Mouse (Mus musculus) limb, embryonic 15.5 days (tissue): ENCODE measurements at regions not wholly inside any gene's neighbourhood (a gene's known extent, or its start where the extent isn't known, plus 50 kb on each side); places are given as distances from the start of the nearest gene placed in this dataset.

Experiments used
- ATAC-seq: fragments of 200-750 bp; cut with Nextera tagmentation; 2 replicates; pipeline ENCODE4 v1.8.0; 2017; ENCODE audit warnings: low read depth, moderate TSS enrichment; ENCODE audit not compliant: insufficient number of reproducible peaks, low FRiP score, low TSS enrichment
- H3K27ac ChIP-seq: fragments of 300-500 bp; sonication (generic); 2 replicates; pipeline ENCODE4 v1.5.1; 2015; ENCODE audit warnings: moderate library complexity, mild to moderate bottlenecking, inconsistent platforms
- H3K27me3 ChIP-seq: fragments of 300-500 bp; sonication (generic); 2 replicates; pipeline ENCODE4 v1.6.1; 2015; ENCODE audit warnings: inconsistent platforms
- H3K36me3 ChIP-seq: fragments of 300-500 bp; sonication (generic); 2 replicates; pipeline ENCODE4 v1.6.1; 2015; ENCODE audit warnings: inconsistent platforms
- H3K4me1 ChIP-seq: fragments of 300-500 bp; sonication (generic); 2 replicates; pipeline ENCODE4 v1.6.1; 2015; ENCODE audit warnings: inconsistent platforms
- H3K4me2 ChIP-seq: fragments of 300-500 bp; sonication (generic); 2 replicates; pipeline ENCODE4 v1.6.1; 2015; ENCODE audit warnings: mild to moderate bottlenecking, inconsistent platforms
- H3K4me3 ChIP-seq: fragments of 300-500 bp; sonication (generic); 2 replicates; pipeline ENCODE4 v1.5.1; 2015; ENCODE audit warnings: mild to moderate bottlenecking, inconsistent platforms
- H3K9ac ChIP-seq: fragments of 300-500 bp; sonication (generic); 2 replicates; pipeline ENCODE4 v1.6.1; 2015; ENCODE audit warnings: inconsistent platforms
- H3K9me3 ChIP-seq: fragments of 300-500 bp; sonication (generic); 2 replicates; pipeline ENCODE4 v1.6.1; 2016; ENCODE audit warnings: inconsistent platforms
- WGBS: fragments of 180-500 bp; shearing (Covaris S2); methylation state at CpG from one replicate; pipeline ENCODE4 v1.1.7; 2015; 5-methylcytosine and 5-hydroxymethylcytosine counted together

- Histone ChIP-seq H3K4me2 (no peak overlapping the region), H3K36me3 (no peaks in the 10 kb centered on the region)
These were observed 73.6 kb upstream of the Pmepa1 start for GRCm38 (mm10) chr2:173349910-173350309.

GRCm38 (mm10) chr2:173350405-173350804 is 74.1 kb upstream of the Pmepa1 start:
- Histone ChIP-seq H3K36me3 (no peaks in the 10 kb centered on the region), H3K4me2 (no peak overlapping the region), H3K4me3 (no peak overlapping the region), H3K9ac (no peak overlapping the region), H3K9me3 (no peaks in the 10 kb centered on the region), H3K27me3 (no peaks in the 10 kb centered on the region), H3K4me1 (peaks cover 49% of the 10 kb centered on the region), H3K27ac (no peak overlapping the region)
- ATAC-seq = no peak
- 93% methylated on average over 3 of the region's 3 CpGs for WGBS

More at GRCm38 (mm10) chr2:173349910-173350309, 73.6 kb upstream of the Pmepa1 start:
- Histone ChIP-seq H3K9me3 (no peaks in the 10 kb centered on the region), H3K9ac (no peak overlapping the region), H3K27me3 (no peaks in the 10 kb centered on the region), H3K4me1 (peaks cover 49% of the 10 kb centered on the region), H3K4me3 (no peak overlapping the region), H3K27ac (no peak overlapping the region)
- WGBS = 74% methylated on average over 4 of the region's 4 CpGs
- no peak for ATAC-seq

GRCm38 (mm10) chr2:173350831-173351230 is 74.5 kb upstream of the Pmepa1 start:
- no peak overlapping the region for H3K9ac ChIP-seq
- WGBS = 69% methylated on average over 3 of the region's 3 CpGs
- no peaks in the 10 kb centered on the region for H3K27me3 ChIP-seq
- H3K27ac ChIP-seq = peak overlapping the region; percentile 95; the same call in 1 of the 2 replicates
- no peaks in the 10 kb centered on the region for H3K9me3 ChIP-seq
- H3K4me3 ChIP-seq = no peak overlapping the region
- ATAC-seq = no peak
- H3K36me3 ChIP-seq = no peaks in the 10 kb centered on the region
- H3K4me2 ChIP-seq = no peak overlapping the region
- H3K4me1 ChIP-seq = peaks cover 49% of the 10 kb centered on the region

DNA sequence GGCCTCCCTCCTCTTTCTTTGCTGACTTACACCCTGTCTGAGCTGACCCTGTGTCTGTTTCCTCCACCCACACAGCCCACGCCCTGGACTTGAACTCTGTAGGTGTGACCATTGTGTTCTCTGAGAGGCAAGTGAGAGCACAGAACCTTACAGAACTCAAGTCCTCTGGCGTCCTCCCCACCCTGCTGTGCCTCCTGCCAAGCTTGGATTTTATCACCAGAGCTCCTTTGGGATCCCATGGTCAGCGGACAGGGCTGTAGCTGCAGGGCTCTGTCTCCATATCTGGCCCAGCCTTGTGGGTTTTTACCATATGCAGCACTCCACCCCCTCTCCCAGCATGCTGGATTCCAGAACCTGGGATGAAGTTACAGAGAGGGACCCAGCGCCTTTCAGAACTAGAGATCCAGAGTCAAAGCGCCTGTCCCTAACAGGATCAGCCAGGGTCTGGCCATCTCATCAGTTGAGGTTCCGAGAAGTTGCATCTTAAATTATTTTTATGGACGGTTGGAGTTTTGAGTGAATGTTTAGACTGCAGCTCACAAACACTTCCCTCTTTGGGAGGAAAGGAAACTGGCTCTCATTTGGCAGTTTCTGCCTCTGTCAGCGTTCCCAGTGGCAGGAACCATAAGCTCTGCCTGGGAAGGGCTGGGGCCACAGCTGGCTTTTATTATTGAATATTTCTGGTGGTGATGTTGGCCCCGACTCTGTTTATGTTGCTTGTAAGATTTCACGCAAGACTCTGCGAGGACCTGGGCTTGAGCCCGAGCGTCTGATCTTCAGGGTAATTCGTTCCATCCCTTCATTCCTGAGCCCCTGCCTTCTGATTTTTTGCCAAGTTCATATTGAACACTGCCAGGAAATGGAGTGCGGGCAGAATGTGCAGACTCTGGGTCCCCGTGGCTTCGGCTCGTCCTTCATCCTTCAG is 75.8 kb upstream of the Pmepa1 start:
- H3K9me3 ChIP-seq = no peaks in the 10 kb centered on the region
- peak overlapping the region; percentile 95 for H3K27ac ChIP-seq
- peak; percentile 92 for ATAC-seq
- WGBS = 17% methylated on average over 18 of the region's 18 CpGs
- no peaks in the 10 kb centered on the region for H3K36me3 ChIP-seq
- H3K4me2 ChIP-seq = peak overlapping the region; percentile 31
- H3K9ac ChIP-seq = no peak overlapping the region
- H3K4me1 ChIP-seq = peaks cover 49% of the 10 kb centered on the region
- H3K27me3 ChIP-seq = no peaks in the 10 kb centered on the region
- peak overlapping the region; percentile 4; the same call in 1 of the 2 replicates for H3K4me3 ChIP-seq

GRCm38 (mm10) chr2:173352756-173353139 is 76.4 kb upstream of the Pmepa1 start:
- Histone ChIP-seq H3K9me3 (no peaks in the 10 kb centered on the region), H3K27me3 (no peaks in the 10 kb centered on the region), H3K9ac (no peak overlapping the region), H3K4me3 (no peak overlapping the region), H3K27ac (peak overlapping the region; percentile 95), H3K4me1 (peaks cover 49% of the 10 kb centered on the region), H3K4me2 (0 out of 2 replicates have a peak overlapping the region, but pooled peaks have one; percentile 7), H3K36me3 (no peaks in the 10 kb centered on the region)
- ATAC-seq = no peak
- 17% methylated on average over 2 of the region's 3 CpGs for WGBS

- no peak for ATAC-seq
- H3K9ac ChIP-seq = no peak overlapping the region
- H3K36me3 ChIP-seq = no peaks in the 10 kb centered on the region
- H3K4me3 ChIP-seq = no peak overlapping the region
- peaks cover 49% of the 10 kb centered on the region for H3K4me1 ChIP-seq
- no peaks in the 10 kb centered on the region for H3K27me3 ChIP-seq
- H3K9me3 ChIP-seq = no peaks in the 10 kb centered on the region
- no peak overlapping the region for H3K4me2 ChIP-seq
- WGBS = 64% methylated on average over 16 of the region's 16 CpGs
- peak overlapping the region; percentile 95 for H3K27ac ChIP-seq
These were observed 77.3 kb upstream of the Pmepa1 start for GRCm38 (mm10) chr2:173353435-173354241.

DNA sequence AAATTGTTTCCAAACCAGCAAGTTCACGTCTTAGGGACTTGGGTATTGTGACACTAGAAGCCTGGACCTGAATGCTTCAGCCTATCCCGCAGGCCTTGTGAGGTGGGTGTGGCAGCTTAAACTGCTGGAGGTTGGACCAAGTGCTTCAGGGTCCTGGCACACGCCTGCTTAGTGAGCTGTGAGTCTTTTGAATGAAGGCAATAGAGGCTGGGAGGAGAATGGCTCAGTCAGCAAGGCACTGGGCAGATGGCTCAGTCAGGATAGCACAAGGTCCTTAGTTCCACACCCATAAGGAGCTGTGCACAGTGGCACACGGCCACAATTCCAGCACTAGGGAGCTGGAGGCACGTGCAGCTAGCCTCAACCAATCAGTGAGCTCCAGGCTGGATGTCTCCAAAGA is 80.5 kb upstream of the Pmepa1 start:
- Histone ChIP-seq H3K9ac (no peak overlapping the region), H3K4me2 (no peak overlapping the region), H3K27ac (no peak overlapping the region), H3K4me1 (peaks cover 24% of the 10 kb centered on the region), H3K27me3 (no peaks in the 10 kb centered on the region), H3K36me3 (no peaks in the 10 kb centered on the region), H3K9me3 (no peaks in the 10 kb centered on the region), H3K4me3 (no peak overlapping the region)
- ATAC-seq = no peak
- WGBS = 64% methylated on average over 5 of the region's 5 CpGs

DNA sequence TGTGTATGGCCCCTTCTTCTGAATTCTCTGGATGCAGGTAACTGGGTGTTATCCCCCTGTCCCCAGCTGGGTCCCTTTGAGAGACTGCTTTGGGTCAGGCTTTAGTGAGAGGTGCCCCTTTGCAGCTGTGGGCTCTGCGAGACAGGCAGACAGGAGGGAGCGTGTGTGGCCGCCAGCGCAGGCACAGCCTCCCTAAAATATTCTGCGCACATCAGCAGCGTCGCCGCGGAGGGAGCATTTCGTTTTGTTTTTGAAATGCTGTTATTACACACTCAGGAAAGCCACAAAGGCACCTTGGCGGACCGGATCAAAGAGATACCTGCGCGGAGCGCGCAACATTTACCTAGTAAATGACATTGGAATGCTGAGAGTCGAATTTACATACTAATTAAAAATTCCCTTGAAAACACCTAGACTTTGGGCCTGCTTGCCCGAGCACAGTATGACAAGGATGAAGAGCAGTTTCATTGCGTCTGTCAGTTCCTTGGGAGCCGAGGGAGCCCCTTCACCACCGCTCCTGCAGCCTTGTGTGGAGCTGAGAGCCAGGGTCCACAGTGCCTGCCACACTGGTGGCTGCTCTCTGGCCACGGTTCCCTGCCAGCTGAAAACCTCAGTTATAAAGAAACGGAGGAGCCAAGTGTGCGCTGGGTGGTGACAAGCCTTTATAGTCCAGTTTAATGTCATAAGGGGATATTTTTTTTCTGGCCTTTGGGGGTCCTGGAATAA is 89.3 kb upstream of the Pmepa1 start:
- Histone ChIP-seq H3K36me3 (no peaks in the 10 kb centered on the region), H3K27me3 (peaks cover 23% of the 10 kb centered on the region), H3K4me1 (peaks cover 31% of the 10 kb centered on the region), H3K9ac (0 out of 2 replicates have a peak overlapping the region, but pooled peaks have one; percentile 20), H3K27ac (no peak overlapping the region), H3K4me2 (peak overlapping the region; percentile 20; the same call in 1 of the 2 replicates), H3K9me3 (no peaks in the 10 kb centered on the region), H3K4me3 (no peak overlapping the region; the same call in 1 of the 2 replicates)
- 12% methylated on average over 24 of the region's 24 CpGs for WGBS
- no peak for ATAC-seq

DNA sequence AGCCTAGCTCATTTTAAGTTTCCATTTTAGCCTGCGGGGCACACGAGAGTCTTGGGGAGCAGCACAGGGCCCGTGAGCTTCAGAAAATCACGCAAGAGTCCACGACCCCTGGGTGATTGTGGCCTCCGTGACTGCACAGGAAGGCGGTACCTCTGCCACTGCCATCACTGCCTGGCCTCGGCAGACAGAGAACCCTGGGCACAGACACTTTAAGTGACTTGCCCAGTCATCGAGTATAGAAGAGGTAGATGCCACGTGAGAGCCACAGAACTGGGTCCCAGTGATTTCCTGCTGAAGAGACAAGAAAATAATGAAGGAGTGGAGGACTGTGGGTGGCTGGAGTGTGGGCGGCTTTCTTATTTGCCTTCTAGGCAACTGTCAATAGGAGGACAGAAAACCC is 90.4 kb upstream of the Pmepa1 start:
- Histone ChIP-seq H3K9me3 (no peaks in the 10 kb centered on the region), H3K27me3 (peaks cover 23% of the 10 kb centered on the region), H3K4me3 (no peak overlapping the region), H3K36me3 (no peaks in the 10 kb centered on the region), H3K4me1 (peaks cover 31% of the 10 kb centered on the region), H3K4me2 (no peak overlapping the region), H3K27ac (no peak overlapping the region), H3K9ac (no peak overlapping the region)
- 67% methylated on average over 11 of the region's 11 CpGs for WGBS
- ATAC-seq = no peak

DNA sequence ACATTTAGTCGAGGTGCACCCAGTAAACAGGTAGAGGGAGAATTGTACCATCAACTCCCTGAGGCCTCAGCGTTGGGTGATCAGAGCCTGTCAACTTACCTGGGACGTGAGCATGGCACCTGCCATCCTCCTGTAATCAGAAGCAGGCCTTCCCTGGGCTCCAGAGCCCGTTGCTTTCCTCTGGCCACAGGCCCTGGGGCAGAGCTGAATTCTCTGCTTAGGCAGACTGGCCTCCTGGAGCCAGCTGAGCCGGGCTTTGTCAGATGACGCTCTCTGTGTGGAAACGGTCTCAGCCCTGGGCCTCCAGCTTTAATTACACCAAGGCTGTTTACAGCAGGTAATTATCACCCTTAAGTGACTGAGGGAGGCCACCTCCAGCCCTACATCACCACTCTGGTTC is 92.6 kb upstream of the Pmepa1 start:
- H3K9me3 ChIP-seq = no peaks in the 10 kb centered on the region
- H3K4me1 ChIP-seq = peaks cover 31% of the 10 kb centered on the region
- no peak overlapping the region for H3K4me3 ChIP-seq
- 16% methylated on average over 7 of the region's 7 CpGs for WGBS
- H3K36me3 ChIP-seq = no peaks in the 10 kb centered on the region
- peaks cover 20% of the 10 kb centered on the region for H3K27me3 ChIP-seq
- no peak for ATAC-seq
- H3K9ac ChIP-seq = no peak overlapping the region
- H3K27ac ChIP-seq = 0 out of 2 replicates have a peak overlapping the region, but pooled peaks have one; percentile 4
- H3K4me2 ChIP-seq = no peak overlapping the region

DNA sequence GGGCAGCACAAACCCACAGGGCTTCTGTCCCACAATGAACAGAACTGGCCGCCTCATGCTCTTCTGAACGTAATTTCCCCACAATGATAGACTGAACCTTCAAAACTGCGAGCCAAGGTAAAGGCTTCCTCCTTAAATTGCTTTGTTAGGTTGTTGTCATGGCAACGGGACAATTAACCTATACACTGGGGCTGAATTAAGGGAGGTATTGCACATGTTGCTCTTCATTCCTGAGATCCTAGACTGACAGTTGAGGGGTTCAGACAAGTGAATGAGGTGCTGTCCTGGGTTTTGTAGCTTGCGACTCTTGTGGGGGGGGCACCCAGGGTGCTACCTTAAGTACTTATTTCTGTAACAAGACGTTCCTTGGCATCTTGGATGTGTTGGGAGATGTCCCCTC is 100.6 kb upstream of the Pmepa1 start:
- Histone ChIP-seq H3K27ac (no peak overlapping the region), H3K36me3 (no peaks in the 10 kb centered on the region), H3K27me3 (no peaks in the 10 kb centered on the region), H3K9me3 (no peaks in the 10 kb centered on the region), H3K4me3 (no peak overlapping the region), H3K4me2 (no peak overlapping the region), H3K4me1 (peaks cover 36% of the 10 kb centered on the region), H3K9ac (no peak overlapping the region)
- WGBS = 84% methylated on average over 6 of the region's 6 CpGs
- no peak for ATAC-seq
